Mouse (Mus musculus) heart, embryonic 13.5 days (tissue): ENCODE results near the gene Asxl2. TPM values are rescaled to one million over a fixed set of nuclear protein-coding genes. Genes with fewer than 3 reads are reported as not detected.

Experiments
- ATAC-seq: fragments of 200-750 bp; cut with Nextera tagmentation; 2 replicates; pipeline ENCODE4 v1.8.0; 2017; ENCODE audit warnings: moderate TSS enrichment; ENCODE audit not compliant: insufficient number of reproducible peaks, low FRiP score, low TSS enrichment; ENCODE audit errors: extremely low read depth
- H3K27ac ChIP-seq: fragments of 300-500 bp; sonication (generic); replicated peaks from 2 replicates; pipeline ENCODE4 v1.5.1; 2015; ENCODE audit warnings: moderate library complexity, mild to moderate bottlenecking, inconsistent platforms
- H3K27me3 ChIP-seq: fragments of 300-500 bp; sonication (generic); replicated peaks from 2 replicates; pipeline ENCODE4 v1.6.1; 2015; ENCODE audit warnings: mild to moderate bottlenecking, inconsistent platforms
- H3K36me3 ChIP-seq: fragments of 300-500 bp; sonication (generic); 2 replicates; pipeline ENCODE4 v1.6.1; 2015; ENCODE audit warnings: mild to moderate bottlenecking, inconsistent platforms
- H3K4me1 ChIP-seq: fragments of 300-500 bp; sonication (generic); 2 replicates; pipeline ENCODE4 v1.6.1; 2015; ENCODE audit warnings: inconsistent platforms
- H3K4me2 ChIP-seq: fragments of 300-500 bp; sonication (generic); 2 replicates; pipeline ENCODE4 v1.6.1; 2015; ENCODE audit warnings: inconsistent platforms, mild to moderate bottlenecking, moderate library complexity
- H3K4me3 ChIP-seq: fragments of 300-500 bp; sonication (generic); 2 replicates; pipeline ENCODE4 v1.5.1; 2015; ENCODE audit warnings: moderate library complexity, mild to moderate bottlenecking, inconsistent platforms
- H3K9ac ChIP-seq: fragments of 300-500 bp; sonication (generic); 2 replicates; pipeline ENCODE4 v1.6.1; 2015; ENCODE audit warnings: inconsistent platforms, mild to moderate bottlenecking, moderate library complexity
- H3K9me3 ChIP-seq: fragments of 300-500 bp; sonication (generic); 2 replicates; pipeline ENCODE4 v1.6.1; 2016; ENCODE audit warnings: inconsistent platforms
- WGBS: fragments of 180-500 bp; shearing (Covaris S2); methylation state at CpG from one replicate; pipeline ENCODE4 v1.1.7; 2015; ENCODE audit warnings: mixed read lengths; 5-methylcytosine and 5-hydroxymethylcytosine counted together
- polyA plus RNA-seq: library from polyadenylated mRNA; unstranded; fragments of >200 nt; fragmentation: Nextera tagmentation; extraction: Ambion mirVana; gene quantifications from 2 replicates; pipeline ENCODE4 v1.2.1, GENCODE M21; 2015

Gene Asxl2
- polyA plus RNA-seq, result 14.2 and 15.2 TPM in 2 replicates

GRCm38 (mm10) chr12:3426530-3427034 is at the start of gene Asxl2:
TSS of gene Asxl2 (plus strand) at chr12:3426857.
- Histone ChIP-seq H3K4me1 (peaks cover 47% of the 10 kb centered on the region), H3K9me3 (no peaks in the 10 kb centered on the region), H3K4me2 (peak within 1 kb of the TSS; percentile 75), H3K9ac (peak within 1 kb of the TSS; percentile 98), H3K36me3 (peaks cover 17% of the 10 kb centered on the region), H3K27me3 (no peaks in the 10 kb centered on the region), H3K4me3 (peak within 1 kb of the TSS; percentile 83), H3K27ac (peak within 1 kb of the TSS; percentile 99)
- peak; percentile 93 for ATAC-seq
- WGBS, result under 1% methylated on average over 53 of the region's 53 CpGs

GRCm38 (mm10) chr12:3377190-3377589 is 49.5 kb upstream of the Asxl2 start:
- ATAC-seq, result no peak
- H3K9me3 ChIP-seq, result no peaks in the 10 kb centered on the region
- WGBS, result 33% methylated on average over 3 of the region's 3 CpGs
- H3K4me1 ChIP-seq, result peaks cover 4% of the 10 kb centered on the region; the same call in 1 of the 2 replicates
- H3K27ac ChIP-seq, result no peak overlapping the region
- H3K9ac ChIP-seq, result no peak overlapping the region
- H3K27me3 ChIP-seq, result no peaks in the 10 kb centered on the region
- 0 out of 2 replicates have a peak, but pooled peaks cover 6% of the 10 kb centered on the region for H3K36me3 ChIP-seq
- no peak overlapping the region for H3K4me3 ChIP-seq
- H3K4me2 ChIP-seq, result no peak overlapping the region

GRCm38 (mm10) chr12:3377755-3378154 is 48.9 kb upstream of the Asxl2 start:
- ATAC-seq, result no peak
- peaks cover 4% of the 10 kb centered on the region; the same call in 1 of the 2 replicates for H3K4me1 ChIP-seq
- H3K4me3 ChIP-seq, result no peak overlapping the region
- no peak overlapping the region for H3K9ac ChIP-seq
- H3K27ac ChIP-seq, result no peak overlapping the region
- H3K27me3 ChIP-seq, result no peaks in the 10 kb centered on the region
- peaks cover 10% of the 10 kb centered on the region; the same call in 1 of the 2 replicates for H3K36me3 ChIP-seq
- no peaks in the 10 kb centered on the region for H3K9me3 ChIP-seq
- 44% methylated on average over 5 of the region's 5 CpGs for WGBS
- H3K4me2 ChIP-seq, result no peak overlapping the region

- Histone ChIP-seq H3K36me3 (peaks cover 21% of the 10 kb centered on the region), H3K27me3 (no peaks in the 10 kb centered on the region), H3K9ac (no peak overlapping the region), H3K4me1 (peaks cover 16% of the 10 kb centered on the region), H3K9me3 (no peaks in the 10 kb centered on the region), H3K27ac (no peak overlapping the region), H3K4me2 (no peak overlapping the region), H3K4me3 (no peak overlapping the region)
- WGBS, result 58% methylated on average over 1 of the region's 1 CpGs
- ATAC-seq, result no peak
Observed at GRCm38 (mm10) chr12:3384860-3385259, 41.8 kb upstream of the Asxl2 start.

- WGBS, result 67% methylated on average over 6 of the region's 6 CpGs
- H3K4me1 ChIP-seq, result peaks cover 16% of the 10 kb centered on the region
- H3K9ac ChIP-seq, result no peak overlapping the region
- no peaks in the 10 kb centered on the region for H3K27me3 ChIP-seq
- H3K4me2 ChIP-seq, result no peak overlapping the region
- no peaks in the 10 kb centered on the region for H3K9me3 ChIP-seq
- no peak overlapping the region for H3K27ac ChIP-seq
- ATAC-seq, result no peak
- no peak overlapping the region for H3K4me3 ChIP-seq
- H3K36me3 ChIP-seq, result peaks cover 21% of the 10 kb centered on the region
Observed at GRCm38 (mm10) chr12:3385271-3385670, 41.4 kb upstream of the Asxl2 start.

- Histone ChIP-seq H3K27me3 (no peaks in the 10 kb centered on the region), H3K36me3 (peaks cover 21% of the 10 kb centered on the region), H3K27ac (peak overlapping the region; percentile 24; the same call in 1 of the 2 replicates), H3K9ac (no peak overlapping the region), H3K4me1 (peaks cover 16% of the 10 kb centered on the region), H3K4me3 (no peak overlapping the region), H3K4me2 (peak overlapping the region; percentile 34), H3K9me3 (no peaks in the 10 kb centered on the region)
- 47% methylated on average over 10 of the region's 10 CpGs for WGBS
- no peak for ATAC-seq
Observed at GRCm38 (mm10) chr12:3385940-3386339, 40.7 kb upstream of the Asxl2 start.

GRCm38 (mm10) chr12:3387891-3388290 is 38.8 kb upstream of the Asxl2 start:
- Histone ChIP-seq H3K27me3 (no peaks in the 10 kb centered on the region), H3K4me1 (peaks cover 16% of the 10 kb centered on the region), H3K4me2 (no peak overlapping the region), H3K36me3 (peaks cover 15% of the 10 kb centered on the region), H3K9me3 (no peaks in the 10 kb centered on the region), H3K9ac (no peak overlapping the region), H3K4me3 (no peak overlapping the region), H3K27ac (no peak overlapping the region)
- ATAC-seq, result no peak
- 86% methylated on average over 16 of the region's 16 CpGs for WGBS

GRCm38 (mm10) chr12:3389394-3389793 is 37.3 kb upstream of the Asxl2 start:
- ATAC-seq, result peak; percentile 72

GRCm38 (mm10) chr12:3390071-3390470 is 36.6 kb upstream of the Asxl2 start:
- no peaks in the 10 kb centered on the region for H3K9me3 ChIP-seq
- 63% methylated on average over 2 of the region's 2 CpGs for WGBS
- no peak overlapping the region for H3K27ac ChIP-seq
- ATAC-seq, result no peak
- H3K27me3 ChIP-seq, result no peaks in the 10 kb centered on the region
- no peak overlapping the region for H3K9ac ChIP-seq
- no peak overlapping the region for H3K4me3 ChIP-seq
- peaks cover 13% of the 10 kb centered on the region for H3K4me1 ChIP-seq
- no peak overlapping the region for H3K4me2 ChIP-seq
- peaks cover 20% of the 10 kb centered on the region for H3K36me3 ChIP-seq

More at GRCm38 (mm10) chr12:3389394-3389793, 37.3 kb upstream of the Asxl2 start:
- Histone ChIP-seq H3K4me2 (no peak overlapping the region), H3K4me3 (no peak overlapping the region), H3K9ac (no peak overlapping the region), H3K27me3 (no peaks in the 10 kb centered on the region), H3K36me3 (peaks cover 20% of the 10 kb centered on the region), H3K9me3 (no peaks in the 10 kb centered on the region), H3K4me1 (peaks cover 16% of the 10 kb centered on the region), H3K27ac (no peak overlapping the region)
- WGBS, result 84% methylated on average over 12 of the region's 12 CpGs

GRCm38 (mm10) chr12:3390577-3391262 is 35.9 kb upstream of the Asxl2 start:
- no peak for ATAC-seq
- no peak overlapping the region for H3K9ac ChIP-seq
- WGBS, result 28% methylated on average over 12 of the region's 12 CpGs

GRCm38 (mm10) chr12:3391276-3391675 is 35.4 kb upstream of the Asxl2 start:
- ATAC-seq, result no peak
- WGBS, result 74% methylated on average over 1 of the region's 1 CpGs
- no peaks in the 10 kb centered on the region for H3K27me3 ChIP-seq
- no peaks in the 10 kb centered on the region for H3K9me3 ChIP-seq
- no peak overlapping the region for H3K27ac ChIP-seq
- no peak overlapping the region for H3K9ac ChIP-seq
- H3K4me3 ChIP-seq, result no peak overlapping the region
- no peak overlapping the region for H3K4me2 ChIP-seq
- peaks cover 1% of the 10 kb centered on the region for H3K4me1 ChIP-seq
- peaks cover 20% of the 10 kb centered on the region for H3K36me3 ChIP-seq

More at GRCm38 (mm10) chr12:3390577-3391262, 35.9 kb upstream of the Asxl2 start:
- Histone ChIP-seq H3K4me2 (no peak overlapping the region), H3K27ac (no peak overlapping the region), H3K27me3 (no peaks in the 10 kb centered on the region), H3K36me3 (peaks cover 20% of the 10 kb centered on the region), H3K9me3 (no peaks in the 10 kb centered on the region), H3K4me3 (no peak overlapping the region), H3K4me1 (peaks cover 7% of the 10 kb centered on the region)

- Histone ChIP-seq H3K4me1 (no peaks in the 10 kb centered on the region), H3K27me3 (no peaks in the 10 kb centered on the region), H3K36me3 (peaks cover 17% of the 10 kb centered on the region), H3K4me3 (no peak overlapping the region), H3K4me2 (no peak overlapping the region), H3K9ac (no peak overlapping the region), H3K9me3 (no peaks in the 10 kb centered on the region), H3K27ac (no peak overlapping the region)
- WGBS, result 45% methylated on average over 4 of the region's 4 CpGs
- no peak for ATAC-seq
Observed at GRCm38 (mm10) chr12:3393140-3393539, 33.5 kb upstream of the Asxl2 start.
